Mouse (Mus musculus) large intestine, adult 2 months (tissue): ENCODE data around the gene 1700012B07Rik. TPM values are rescaled to one million over a fixed set of nuclear protein-coding genes. Genes with fewer than 3 reads are reported as not detected.

ENCODE experiments used
- DNase-seq: peaks from one replicate; pipeline ENCODE4 v3.0.0-alpha.2; 2012; ENCODE audit warnings: low read depth, low spot score
- WGBS: fragments of 180-500 bp; shearing (Covaris S2); methylation state at CpG from one replicate; pipeline ENCODE4 v1.1.7; 2018; 5-methylcytosine and 5-hydroxymethylcytosine counted together
- polyA plus RNA-seq: library from polyadenylated mRNA; depleted of rRNA; stranded (reverse); fragments of >200 nt; gene quantifications from 2 replicates; pipeline ENCODE4 v1.2.3, GENCODE M21; 2012

1700012B07Rik gene
- polyA plus RNA-seq, 1 experiment = 0.06 TPM

- WGBS = 69% methylated on average over 17 of the region's 17 CpGs
Measured at GRCm38 (mm10) chr11:109853228-109853966, 25.6 kb upstream of the 1700012B07Rik start.

GRCm38 (mm10) chr11:109851996-109852395, 24.1 kb upstream of the 1700012B07Rik start:
- 69% methylated on average over 4 of the region's 4 CpGs for WGBS
- no peak for DNase-seq

More at GRCm38 (mm10) chr11:109853228-109853966, 25.6 kb upstream of the 1700012B07Rik start:
- no peak for DNase-seq

- no peak for DNase-seq
- 50% methylated on average over 7 of the region's 7 CpGs for WGBS
Measured at GRCm38 (mm10) chr11:109846343-109846742, 18.5 kb upstream of the 1700012B07Rik start.

GRCm38 (mm10) chr11:109845601-109846000, 17.8 kb upstream of the 1700012B07Rik start:
- DNase-seq = no peak
- WGBS = 65% methylated on average over 4 of the region's 4 CpGs

GRCm38 (mm10) chr11:109844466-109844865, 16.6 kb upstream of the 1700012B07Rik start:
- DNase-seq = no peak
- 60% methylated on average over 5 of the region's 5 CpGs for WGBS

GRCm38 (mm10) chr11:109830368-109830767, 2.5 kb upstream of the 1700012B07Rik start:
- 26% methylated on average over 5 of the region's 5 CpGs for WGBS
- no peak for DNase-seq

- WGBS = 23% methylated on average over 6 of the region's 6 CpGs
- no peak for DNase-seq
Measured at GRCm38 (mm10) chr11:109822280-109822679, 5.6 kb downstream of the 1700012B07Rik start.

GRCm38 (mm10) chr11:109817405-109817804, 10.4 kb downstream of the 1700012B07Rik start:
- 79% methylated on average over 3 of the region's 3 CpGs for WGBS
- no peak for DNase-seq

GRCm38 (mm10) chr11:109816911-109817310, 10.9 kb downstream of the 1700012B07Rik start:
- 38% methylated on average over 1 of the region's 1 CpGs for WGBS
- no peak for DNase-seq

- DNase-seq = no peak
- 36% methylated on average over 2 of the region's 2 CpGs for WGBS
Measured at GRCm38 (mm10) chr11:109811721-109812120, 16.1 kb downstream of the 1700012B07Rik start.

GRCm38 (mm10) chr11:109809175-109809855, 18.5 kb downstream of the 1700012B07Rik start:
- DNase-seq = no peak
- 56% methylated on average over 4 of the region's 4 CpGs for WGBS

GRCm38 (mm10) chr11:109801515-109801914, 26.3 kb downstream of the 1700012B07Rik start:
- WGBS = 95% methylated on average over 1 of the region's 1 CpGs
- DNase-seq = no peak

GRCm38 (mm10) chr11:109797531-109797930, 30.3 kb downstream of the 1700012B07Rik start:
- no peak for DNase-seq
- 82% methylated on average over 6 of the region's 6 CpGs for WGBS

- no peak for DNase-seq
- WGBS = 34% methylated on average over 2 of the region's 2 CpGs
Measured at GRCm38 (mm10) chr11:109795536-109795935, 32.3 kb downstream of the 1700012B07Rik start.

GRCm38 (mm10) chr11:109793578-109793977, 34.3 kb downstream of the 1700012B07Rik start:
- 83% methylated on average over 4 of the region's 4 CpGs for WGBS
- no peak for DNase-seq

- 87% methylated on average over 13 of the region's 13 CpGs for WGBS
- no peak for DNase-seq
Measured at GRCm38 (mm10) chr11:109792401-109792997, 35.3 kb downstream of the 1700012B07Rik start.

GRCm38 (mm10) chr11:109791965-109792364, 35.9 kb downstream of the 1700012B07Rik start:
- no peak for DNase-seq
- 85% methylated on average over 2 of the region's 2 CpGs for WGBS

- WGBS = 78% methylated on average over 8 of the region's 8 CpGs
- no peak for DNase-seq
Measured at GRCm38 (mm10) chr11:109790221-109790620, 37.6 kb downstream of the 1700012B07Rik start.

GRCm38 (mm10) chr11:109785392-109785791, 42.5 kb downstream of the 1700012B07Rik start:
- 87% methylated on average over 5 of the region's 5 CpGs for WGBS
- DNase-seq = no peak

GRCm38 (mm10) chr11:109771381-109771780, 56.5 kb downstream of the 1700012B07Rik start:
- DNase-seq = no peak
- 67% methylated on average over 1 of the region's 1 CpGs for WGBS
